Mouse (Mus musculus): ENCODE measurements around the gene Cib3. TPM values are rescaled to one million over a fixed set of nuclear protein-coding genes. Genes with fewer than 3 reads are reported as not detected.

Cib3 gene
- total and polyA plus RNA-seq, 3 experiments: not detected

DNA sequence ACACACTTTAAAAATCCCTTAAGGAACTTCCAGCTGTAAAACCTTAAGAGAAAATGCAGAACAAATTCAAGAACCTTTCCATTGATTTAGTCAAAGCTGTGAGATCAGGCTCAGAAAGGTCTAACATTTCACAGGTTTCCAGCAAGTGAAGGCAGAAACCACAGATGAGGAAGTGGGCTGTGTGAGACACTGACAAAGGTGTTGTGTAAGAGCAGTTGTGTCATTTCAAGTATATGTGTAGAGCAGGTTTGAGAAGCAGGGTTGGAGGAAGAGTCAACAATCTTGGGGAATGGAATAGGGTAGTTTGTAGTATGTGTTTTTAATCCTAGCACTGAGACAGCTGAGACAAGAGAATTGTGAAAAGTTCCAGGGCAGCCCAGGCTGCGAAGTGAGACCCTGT is 3.2 kb upstream of the Cib3 start:
- no peak overlapping the region for H3K27ac ChIP-seq (ENCODE audit: control insufficient read depth, low read depth, low read length)
- peaks cover 0 to 7% of the 10 kb centered on the region in 2 experiments; a peak in 2 of 4 replicates for H3K36me3 ChIP-seq (ENCODE audit: control insufficient read depth in 1 of 2, insufficient read depth in 2 of 2, low read length in 2 of 2)
- no peak overlapping the region for H3K4me3 ChIP-seq (ENCODE audit: control insufficient read depth in 1 of 2, insufficient read depth in 1 of 2, low read depth in 2 of 2, low read length in 2 of 2)
- H3K79me2 ChIP-seq (ENCODE audit: control insufficient read depth, insufficient read depth, low read length, poor library complexity): peaks cover 13% of the 10 kb centered on the region
- peaks cover 0 to 16% of the 10 kb centered on the region in 2 experiments; a peak in 2 of 4 replicates for H3K4me1 ChIP-seq (ENCODE audit: control insufficient read depth in 1 of 2, insufficient read depth in 2 of 2, low read length in 2 of 2)
- 0 out of 2 replicates have a peak, but pooled peaks have one; percentile 21 for TF ChIP-seq RCOR1 (IDR thresholded peaks at IDR 0.05; ENCODE audit: low read depth, low read length)
- TF ChIP-seq BHLHE40 (IDR thresholded peaks at IDR 0.05; ENCODE audit: borderline replicate concordance, low read depth, low read length): no peak
- TF ChIP-seq TCF12 (IDR thresholded peaks at IDR 0.05; ENCODE audit: low read depth, low read length): no peak
- TF ChIP-seq EP300 (IDR thresholded peaks at IDR 0.05; ENCODE audit: low read depth in 1 of 2, low read length in 2 of 2): peak in 1 of 2 experiments; percentile 59; a peak in 1 of 4 replicates
- no peak for TF ChIP-seq MAFK (IDR thresholded peaks at IDR 0.05; ENCODE audit: borderline replicate concordance, low read depth, low read length)
- peak; percentile 45; the same call in 1 of the 2 replicates for TF ChIP-seq ELF1 (IDR thresholded peaks at IDR 0.05; ENCODE audit: low read depth, low read length)
- TF ChIP-seq ETS1 (IDR thresholded peaks at IDR 0.05; ENCODE audit: low read depth, low read length): peak; percentile 40; the same call in 1 of the 2 replicates
- no peak for TF ChIP-seq MYC (IDR thresholded peaks at IDR 0.05; ENCODE audit: low read depth, low read length)
- no peak for TF ChIP-seq USF1 (IDR thresholded peaks at IDR 0.05; ENCODE audit: low read depth, low read length)
- no peaks in the 10 kb centered on the region for H3K27me3 ChIP-seq (ENCODE audit: control insufficient read depth in 1 of 2, insufficient read depth in 2 of 2, low read length in 2 of 2)
- DNase-seq (ENCODE audit: low read depth, low spot score): peak; percentile 74
- H3K9me3 ChIP-seq (replicated peaks; ENCODE audit: insufficient read depth, low read length): no peaks in the 10 kb centered on the region
- H3K9ac ChIP-seq (ENCODE audit: control insufficient read depth, low read depth, low read length, poor library complexity, severe bottlenecking): no peak overlapping the region

DNA sequence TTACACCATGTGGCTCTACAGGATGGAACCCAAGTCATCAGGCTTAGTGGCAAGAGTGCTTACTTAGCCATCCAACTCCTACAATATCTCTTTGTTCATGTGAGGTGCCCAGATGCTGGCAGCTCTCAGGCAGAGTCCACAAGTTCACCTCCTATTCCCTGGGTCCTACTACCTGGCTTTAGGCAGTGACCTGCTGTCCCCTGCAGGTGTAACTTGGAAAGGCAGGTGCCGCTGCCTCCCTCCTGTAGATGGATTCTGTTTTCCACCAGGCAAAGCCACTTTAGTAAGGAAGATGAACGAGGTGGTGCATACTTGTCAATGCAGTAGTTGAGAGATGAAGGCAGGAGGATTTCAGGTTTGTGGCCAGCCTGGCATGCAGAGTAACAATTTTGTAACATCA is 2.4 kb upstream of the Cib3 start:
- no peaks in the 10 kb centered on the region for H3K9me3 ChIP-seq (replicated peaks; ENCODE audit: insufficient read depth, low read length)
- peak; percentile 49 for DNase-seq (ENCODE audit: low read depth, low spot score)
- no peak overlapping the region for H3K27ac ChIP-seq (ENCODE audit: control insufficient read depth, low read depth, low read length)
- no peak overlapping the region for H3K9ac ChIP-seq (ENCODE audit: control insufficient read depth, low read depth, low read length, poor library complexity, severe bottlenecking)
- no peak overlapping the region for H3K4me3 ChIP-seq (ENCODE audit: control insufficient read depth in 1 of 2, insufficient read depth in 1 of 2, low read depth in 2 of 2, low read length in 2 of 2)
- H3K79me2 ChIP-seq (ENCODE audit: control insufficient read depth, insufficient read depth, low read length, poor library complexity): peaks cover 5% of the 10 kb centered on the region
- H3K36me3 ChIP-seq (ENCODE audit: control insufficient read depth in 1 of 2, insufficient read depth in 2 of 2, low read length in 2 of 2): peaks cover 0 to 2% of the 10 kb centered on the region in 2 experiments; a peak in 1 of 4 replicates
- no peaks in the 10 kb centered on the region for H3K27me3 ChIP-seq (ENCODE audit: control insufficient read depth in 1 of 2, insufficient read depth in 2 of 2, low read length in 2 of 2)
- H3K4me1 ChIP-seq (ENCODE audit: control insufficient read depth in 1 of 2, insufficient read depth in 2 of 2, low read length in 2 of 2): peaks cover 0 to 11% of the 10 kb centered on the region in 2 experiments; a peak in 1 of 4 replicates
- TF ChIP-seq BHLHE40 (IDR thresholded peaks at IDR 0.05; ENCODE audit: borderline replicate concordance, low read depth, low read length) (no peak), MEF2A (IDR thresholded peaks at IDR 0.05; ENCODE audit: extremely low read depth, insufficient replicate concordance, low read depth, low read length, poor library complexity, severe bottlenecking) (no peak), POLR2AphosphoS5 (IDR thresholded peaks at IDR 0.05; ENCODE audit: borderline replicate concordance, low read depth, low read length) (no peak), RAD21 (IDR thresholded peaks at IDR 0.05; ENCODE audit: low read depth, low read length) (peak; percentile 75), E2F4 (IDR thresholded peaks at IDR 0.05; ENCODE audit: borderline replicate concordance, low read depth, low read length) (no peak), ETS1 (IDR thresholded peaks at IDR 0.05; ENCODE audit: low read depth, low read length) (no peak), SMC3 (IDR thresholded peaks at IDR 0.05; ENCODE audit: low read depth, low read length) (peak; percentile 64), CTCF (IDR thresholded peaks at IDR 0.05 in 2 of 3, conservative IDR thresholded peaks at IDR 0.05 in 1 of 3; ENCODE audit: control insufficient read depth in 1 of 3, insufficient read depth in 1 of 3, low read depth in 2 of 3, low read length in 3 of 3, poor library complexity in 1 of 3, severe bottlenecking in 1 of 3) (peak; percentile 63 to 74 (median 70)), CHD1 (IDR thresholded peaks at IDR 0.05; ENCODE audit: low read depth, low read length) (no peak), TAL1 (IDR thresholded peaks at IDR 0.05; ENCODE audit: low read length) (no peak), ZC3H11A (IDR thresholded peaks at IDR 0.05; ENCODE audit: low read depth, low read length) (peak; percentile 58; the same call in 1 of the 2 replicates), NELFE (IDR thresholded peaks at IDR 0.05; ENCODE audit: low read depth, low read length) (no peak), TCF12 (IDR thresholded peaks at IDR 0.05; ENCODE audit: low read depth, low read length) (no peak), ELF1 (IDR thresholded peaks at IDR 0.05; ENCODE audit: low read depth, low read length) (no peak)
